Mouse (Mus musculus): ENCODE results near the gene Siglecg. TPM values are rescaled to one million over a fixed set of nuclear protein-coding genes. Genes with fewer than 3 reads are reported as not detected.

The Siglecg gene
- polyA plus RNA-seq, 1 experiment from 2014 or later: 0.06 TPM

- ATAC-seq (ENCODE audit: insufficient number of reproducible peaks, low FRiP score, low TSS enrichment, low read depth): peak; percentile 79
- H3K4me1 ChIP-seq: peaks cover 20% of the 10 kb centered on the region
- under 1% methylated on average over 33 of the region's 33 CpGs for WGBS
- peak overlapping the region; percentile 57 for H3K4me3 ChIP-seq
- peaks cover 25% of the 10 kb centered on the region for H3K27me3 ChIP-seq
- no peaks in the 10 kb centered on the region for H3K9me3 ChIP-seq
- no peaks in the 10 kb centered on the region for H3K36me3 ChIP-seq
- H3K4me2 ChIP-seq: peak overlapping the region; percentile 97
- 0 out of 2 replicates have a peak overlapping the region, but pooled peaks have one; percentile 48 for H3K27ac ChIP-seq
- H3K9ac ChIP-seq: peak overlapping the region; percentile 42; the same call in 1 of the 2 replicates
These were observed 57.5 kb downstream of the Siglecg start for GRCm38 (mm10) chr7:43465344-43466098.

- peak overlapping the region; percentile 48; the same call in 1 of the 2 replicates for H3K27ac ChIP-seq
- no peak overlapping the region for H3K9ac ChIP-seq
- no peaks in the 10 kb centered on the region for H3K36me3 ChIP-seq
- no peaks in the 10 kb centered on the region for H3K9me3 ChIP-seq
- H3K4me3 ChIP-seq: peak overlapping the region; percentile 57
- under 1% methylated on average over 33 of the region's 33 CpGs for WGBS
- H3K4me2 ChIP-seq: peak overlapping the region; percentile 97
- peaks cover 25% of the 10 kb centered on the region for H3K27me3 ChIP-seq
- peaks cover 20% of the 10 kb centered on the region for H3K4me1 ChIP-seq
- peak; percentile 32; the same call in 1 of the 2 replicates for ATAC-seq (ENCODE audit: insufficient number of reproducible peaks, low FRiP score, low TSS enrichment, low read depth)
These were observed 58.2 kb downstream of the Siglecg start for GRCm38 (mm10) chr7:43466099-43466694.

Small RNAs within 50 kb of the gene (microRNA-seq; reads per million reads assigned to microRNA genes)
- 0.61 reads per million for gene Mir7051

Other genes with a start within 250 kb of the Siglecg start
- 15.0 and 15.5 TPM in 2 replicates for gene Zfp715, start 94.9 kb upstream of the Siglecg start, polyA plus RNA-seq (2015; fragmentation: Nextera tagmentation; extraction: Ambion mirVana)
- 0.31 and 0.35 TPM in 2 replicates for gene Siglecf, start 56.9 kb upstream of the Siglecg start, polyA plus RNA-seq (2015; fragmentation: Nextera tagmentation; extraction: Ambion mirVana)
- not detected in 2 replicates for gene Lim2, start 19.5 kb downstream of the Siglecg start, polyA plus RNA-seq (2015; fragmentation: Nextera tagmentation; extraction: Ambion mirVana)
- 3.4 and 4.2 TPM in 2 replicates for gene Nkg7, start 28.9 kb downstream of the Siglecg start, polyA plus RNA-seq (2015; fragmentation: Nextera tagmentation; extraction: Ambion mirVana)
- gene Cldnd2, start 32.6 kb downstream of the Siglecg start, polyA plus RNA-seq (2015; fragmentation: Nextera tagmentation; extraction: Ambion mirVana): not detected in 2 replicates
- 275 and 316 TPM in 2 replicates for gene Etfb, start 35.9 kb downstream of the Siglecg start, polyA plus RNA-seq (2015; fragmentation: Nextera tagmentation; extraction: Ambion mirVana)
- gene Gm45233, start 35.9 kb downstream of the Siglecg start, polyA plus RNA-seq (2015; fragmentation: Nextera tagmentation; extraction: Ambion mirVana): 0.37 and 0.99 TPM in 2 replicates
- gene Vsig10l, start 54.9 kb downstream of the Siglecg start, polyA plus RNA-seq (2015; fragmentation: Nextera tagmentation; extraction: Ambion mirVana): 18.1 and 21.7 TPM in 2 replicates
- gene Iglon5, start 81.9 kb downstream of the Siglecg start, polyA plus RNA-seq (2015; fragmentation: Nextera tagmentation; extraction: Ambion mirVana): 0.74 and 1.1 TPM in 2 replicates
- gene 4931406B18Rik, start 97.7 kb downstream of the Siglecg start, polyA plus RNA-seq (2015; fragmentation: Nextera tagmentation; extraction: Ambion mirVana): not detected in 2 replicates
- 1.4 and 2.2 TPM in 2 replicates for gene Cd33, start 136.2 kb downstream of the Siglecg start, polyA plus RNA-seq (2015; fragmentation: Nextera tagmentation; extraction: Ambion mirVana)
- gene Zfp658, start 154.1 kb downstream of the Siglecg start, polyA plus RNA-seq (2015; fragmentation: Nextera tagmentation; extraction: Ambion mirVana): 3.6 and 4.3 TPM in 2 replicates
- gene Zfp719, start 171.4 kb downstream of the Siglecg start, polyA plus RNA-seq (2015; fragmentation: Nextera tagmentation; extraction: Ambion mirVana): 14.2 and 14.5 TPM in 2 replicates
- 0.19 TPM in 1 of 2 replicates, not detected in the other for gene Zfp819, start 199.0 kb downstream of the Siglecg start, polyA plus RNA-seq (2015; fragmentation: Nextera tagmentation; extraction: Ambion mirVana)
- not detected in 2 replicates for gene Ceacam18, start 226.5 kb downstream of the Siglecg start, polyA plus RNA-seq (2015; fragmentation: Nextera tagmentation; extraction: Ambion mirVana)

Data from limb, embryonic 15.5 days (tissue).